Mouse (Mus musculus) cerebellum, adult 2 months (tissue): ENCODE results near the gene Gm49384. TPM values are rescaled to one million over a fixed set of nuclear protein-coding genes. Genes with fewer than 3 reads are reported as not detected.
A peak's percentile ranks its signal among the peaks of the same experiment; 100 is the strongest.

ENCODE experiments used
- DNase-seq, 2 experiments: peaks; one replicate each; pipeline ENCODE4 v3.0.0; 2021
- H3K27ac ChIP-seq: fragments of 200-500 bp; 2 replicates; pipeline ENCODE4 v1.5.1; 2012; ENCODE audit warnings: low read length, control low read depth, inconsistent platforms; ENCODE audit not compliant: insufficient read depth
- H3K27me3 ChIP-seq: fragments of 200-500 bp; 2 replicates; pipeline ENCODE4 v1.6.1; 2012; ENCODE audit warnings: inconsistent platforms, mild to moderate bottlenecking, low read length, moderate library complexity; ENCODE audit not compliant: control insufficient read depth, insufficient read depth
- H3K4me1 ChIP-seq: fragments of 200-500 bp; 2 replicates; pipeline ENCODE4 v1.6.1; 2011; ENCODE audit warnings: low read length; ENCODE audit not compliant: control insufficient read depth, insufficient read depth
- H3K4me3 ChIP-seq: fragments of 200-500 bp; replicated peaks from 2 replicates; pipeline ENCODE3; 2011; ENCODE audit warnings: mild to moderate bottlenecking, low read depth, low read length, control low read depth; ENCODE audit not compliant: insufficient read depth
- CTCF ChIP-seq: fragments of 200-500 bp; IDR thresholded peaks from 2 replicates; pipeline ENCODE4 v1.5.1; 2011; ENCODE audit warnings: low read depth, mild to moderate bottlenecking, control low read depth, low read length, moderate library complexity, borderline replicate concordance; ENCODE audit not compliant: insufficient read depth
- POLR2A ChIP-seq: fragments of 200-500 bp; IDR thresholded peaks from 2 replicates; pipeline ENCODE4 v1.6.1; 2011; ENCODE audit warnings: low read length, control low read depth, borderline replicate concordance; ENCODE audit not compliant: insufficient read depth
- WGBS: fragments of 180-500 bp; shearing (Covaris S2); methylation state at CpG from one replicate; pipeline ENCODE4 v1.1.7; 2018; 5-methylcytosine and 5-hydroxymethylcytosine counted together
- polyA plus RNA-seq: library from polyadenylated mRNA; depleted of rRNA; stranded (reverse); fragments of >200 nt; gene quantifications from 2 replicates; pipeline ENCODE4 v1.2.3, GENCODE M21; 2012

The Gm49384 gene
- polyA plus RNA-seq, 1 experiment = 4.5 TPM

DNA sequence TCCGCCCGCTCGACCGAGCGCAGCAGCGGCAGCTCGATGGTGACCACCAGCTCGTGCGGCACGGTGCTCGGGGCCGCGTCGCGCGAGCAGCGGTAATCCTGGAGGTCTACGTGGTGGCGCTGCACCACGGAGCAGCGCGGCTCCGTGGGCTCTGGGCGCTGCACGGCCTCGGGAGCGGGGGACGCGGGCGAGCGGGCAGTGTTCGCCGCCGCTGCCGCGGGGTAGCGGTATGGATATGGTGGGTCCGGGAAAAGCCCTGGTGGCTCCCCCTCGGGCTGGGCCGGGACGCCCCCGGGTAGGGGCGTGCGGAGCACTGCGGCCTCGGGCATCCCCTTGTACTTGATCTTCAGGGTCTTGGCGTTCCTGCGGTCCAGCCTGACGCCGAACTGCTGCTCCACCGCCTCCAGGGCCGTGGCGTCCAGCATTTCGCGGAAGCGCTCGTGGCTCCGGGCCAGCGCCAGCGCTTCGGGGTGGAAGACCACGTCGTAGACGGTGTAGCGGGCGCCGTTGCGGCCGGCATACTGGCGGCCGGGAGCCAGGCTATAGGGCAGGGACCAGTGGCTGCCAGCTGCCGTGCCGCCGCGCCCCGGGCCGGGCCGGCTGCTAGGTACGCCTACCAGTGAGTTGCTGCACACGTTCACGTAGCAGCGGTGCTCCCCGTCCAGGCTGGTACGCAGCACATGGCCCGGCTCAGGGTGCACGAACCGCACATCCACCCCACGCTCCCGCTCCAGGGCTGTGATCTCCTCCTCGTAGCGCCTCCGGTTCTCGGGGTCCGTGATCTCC, 6.5 kb downstream of the Gm49384 start:
- H3K4me3 ChIP-seq = peak overlapping the region; percentile 83
- peaks cover 4% of the 10 kb centered on the region; the same call in 1 of the 2 replicates for H3K4me1 ChIP-seq
- peak; percentile 52 to 64 for DNase-seq
- H3K27ac ChIP-seq = peak overlapping the region; percentile 74
- no peaks in the 10 kb centered on the region for H3K27me3 ChIP-seq
- TF ChIP-seq CTCF = no peak
- no peak for TF ChIP-seq POLR2A
- under 1% methylated on average over 94 of the region's 94 CpGs for WGBS

DNA sequence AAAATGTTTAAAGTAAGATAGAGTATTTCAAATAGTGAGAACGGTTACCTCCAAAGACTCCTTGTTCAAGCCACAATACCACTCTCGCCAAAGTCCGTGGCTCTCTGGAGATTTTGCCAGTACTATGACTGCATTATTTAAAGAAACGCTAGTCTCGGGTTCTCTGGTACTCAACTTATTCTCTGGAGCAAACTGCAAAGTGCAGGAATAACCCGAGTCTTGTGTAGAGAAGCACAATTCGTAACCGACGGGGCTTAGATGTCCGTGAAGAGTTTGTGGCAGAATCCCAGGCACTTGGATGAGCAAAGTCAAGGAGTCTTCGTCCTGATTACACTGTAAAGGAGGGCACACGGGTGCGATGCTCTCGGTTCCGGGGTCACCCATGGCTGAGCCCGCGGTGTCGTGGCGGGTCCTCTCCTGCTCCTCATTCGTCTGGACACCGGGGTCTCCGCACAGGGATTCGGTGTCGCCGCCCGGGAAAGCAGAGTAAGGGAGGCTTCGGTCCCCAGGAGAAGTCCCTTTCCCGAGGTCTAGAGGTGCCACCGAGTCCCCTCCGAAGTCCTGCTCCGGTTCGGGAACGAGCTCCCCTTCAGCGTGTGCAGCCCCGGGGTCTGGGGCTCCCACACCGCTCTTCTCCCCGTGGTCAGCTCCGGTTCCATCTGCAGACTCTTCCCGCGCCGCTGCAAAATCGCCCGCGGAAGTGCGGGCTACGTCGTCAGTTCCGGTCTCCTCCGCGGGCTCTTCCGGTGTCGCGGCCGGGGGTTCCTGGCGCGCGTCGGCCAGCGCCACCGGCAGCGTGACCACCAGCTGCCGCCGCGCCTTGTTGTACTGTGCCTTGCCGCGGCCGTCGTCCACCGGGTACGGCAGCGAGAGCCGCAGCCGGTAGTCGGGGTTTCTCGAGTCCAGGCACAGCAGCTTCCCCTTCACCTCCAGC, 7.4 kb downstream of the Gm49384 start, which contains the start of gene Gm49383:
Gene Gm49383, minus strand, starts transcription at position 661 of the 934 bp plus-strand sequence.
- TF ChIP-seq POLR2A = peak; percentile 72
- TF ChIP-seq CTCF = no peak
- peak within 1 kb of the TSS; percentile 74 for H3K27ac ChIP-seq
- peak; percentile 78 to 81 for DNase-seq
- H3K4me1 ChIP-seq = peaks cover 4% of the 10 kb centered on the region; the same call in 1 of the 2 replicates
- WGBS = under 1% methylated on average over 73 of the region's 75 CpGs
- peak within 1 kb of the TSS; percentile 83 for H3K4me3 ChIP-seq
- H3K27me3 ChIP-seq = no peaks in the 10 kb centered on the region

DNA sequence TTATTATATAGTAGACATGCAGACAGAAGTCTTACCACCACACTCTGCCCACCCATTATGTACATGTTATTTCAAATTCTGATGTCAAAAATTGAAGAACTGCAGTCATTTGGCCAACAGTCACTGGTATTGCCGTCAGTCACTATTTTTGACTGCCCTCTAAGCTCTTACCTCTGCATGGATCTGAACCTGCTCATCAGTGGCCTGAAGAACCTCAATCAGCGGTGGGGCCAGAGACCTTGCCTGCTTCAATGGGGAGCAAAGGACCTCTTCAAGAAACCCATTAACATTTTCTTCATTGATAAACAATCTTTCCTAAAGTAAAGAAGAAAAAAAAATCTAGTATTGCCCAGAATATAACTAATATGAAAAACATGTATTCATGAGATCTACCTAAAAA, 11.4 kb downstream of the Gm49384 start:
- WGBS = 95% methylated on average over 2 of the region's 2 CpGs
- Histone ChIP-seq H3K4me1 (no peaks in the 10 kb centered on the region), H3K27ac (no peak overlapping the region), H3K27me3 (no peaks in the 10 kb centered on the region), H3K4me3 (no peak overlapping the region)
- TF ChIP-seq POLR2A (no peak), CTCF (no peak)
- DNase-seq = no peak

DNA sequence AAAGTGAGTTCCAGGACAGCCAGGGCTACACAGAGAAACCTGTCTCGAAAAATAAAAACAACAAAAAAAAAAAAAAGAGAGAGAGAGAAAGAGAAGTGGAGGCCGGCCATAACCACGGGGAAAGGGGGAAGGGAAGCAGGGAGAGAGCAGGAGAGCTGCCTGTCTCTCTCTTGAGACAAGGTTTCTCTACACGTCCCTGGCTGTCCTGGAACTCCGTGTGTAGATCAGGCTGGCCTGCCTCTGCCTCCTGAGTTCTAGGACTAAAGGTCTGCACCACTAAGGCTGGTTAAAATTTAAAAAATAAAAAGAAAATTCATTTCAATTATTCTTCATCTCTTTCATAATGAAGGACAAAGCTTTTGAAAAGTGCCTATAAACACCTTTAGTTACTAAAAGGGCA, 12.7 kb downstream of the Gm49384 start:
- 96% methylated on average over 5 of the region's 5 CpGs for WGBS
- no peak overlapping the region for H3K4me3 ChIP-seq
- no peaks in the 10 kb centered on the region for H3K27me3 ChIP-seq
- no peak for DNase-seq
- no peak for TF ChIP-seq CTCF
- TF ChIP-seq POLR2A = no peak
- H3K4me1 ChIP-seq = no peaks in the 10 kb centered on the region; the same call in 1 of the 2 replicates
- no peak overlapping the region for H3K27ac ChIP-seq

DNA sequence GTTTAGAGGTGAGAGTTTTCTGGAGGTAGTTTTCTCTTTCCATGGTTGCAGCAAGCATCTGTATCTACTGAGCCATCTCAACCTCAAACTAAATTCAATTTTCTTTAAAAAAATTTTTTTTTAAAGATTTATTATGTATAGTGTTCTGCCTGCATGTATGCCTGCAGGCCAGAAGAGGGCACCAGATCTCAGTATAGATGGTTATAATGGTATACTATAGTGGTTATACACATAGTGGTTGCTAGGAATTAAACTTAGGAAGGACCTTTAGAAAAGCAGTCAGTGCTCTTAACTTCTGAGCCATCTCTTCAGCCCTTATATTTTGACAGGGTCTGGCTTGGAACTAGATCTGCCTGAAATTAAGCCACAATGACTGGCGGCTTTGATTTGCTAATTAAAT, 13.5 kb downstream of the Gm49384 start:
- Histone ChIP-seq H3K27me3 (no peaks in the 10 kb centered on the region), H3K4me1 (peaks cover under 1% of the 10 kb centered on the region; the same call in 1 of the 2 replicates), H3K4me3 (no peak overlapping the region), H3K27ac (no peak overlapping the region)
- no peak for DNase-seq
- WGBS = 19% methylated on average over 1 of the region's 1 CpGs
- TF ChIP-seq CTCF (no peak), POLR2A (no peak)

DNA sequence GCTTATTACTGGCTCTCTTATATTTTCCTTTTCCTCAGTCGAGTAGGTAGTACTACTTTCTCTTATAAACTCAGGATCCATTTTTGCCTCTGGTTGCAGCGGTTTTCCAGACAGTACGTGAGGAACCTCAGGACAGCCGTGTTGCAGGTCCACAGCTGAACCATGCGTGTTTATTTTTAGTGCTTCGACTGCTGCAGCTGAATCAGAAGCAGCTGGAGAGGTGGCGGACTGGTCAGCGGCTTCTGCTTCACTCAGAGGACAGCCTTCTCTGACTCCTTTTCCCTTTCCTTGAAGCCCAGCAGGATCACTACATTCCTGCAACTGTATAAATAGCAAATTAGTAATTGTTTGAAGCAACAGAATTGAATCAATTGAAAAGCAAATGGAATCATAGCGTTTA, 14.0 kb downstream of the Gm49384 start:
- WGBS = 94% methylated on average over 9 of the region's 9 CpGs
- TF ChIP-seq POLR2A (no peak), CTCF (no peak)

DNA sequence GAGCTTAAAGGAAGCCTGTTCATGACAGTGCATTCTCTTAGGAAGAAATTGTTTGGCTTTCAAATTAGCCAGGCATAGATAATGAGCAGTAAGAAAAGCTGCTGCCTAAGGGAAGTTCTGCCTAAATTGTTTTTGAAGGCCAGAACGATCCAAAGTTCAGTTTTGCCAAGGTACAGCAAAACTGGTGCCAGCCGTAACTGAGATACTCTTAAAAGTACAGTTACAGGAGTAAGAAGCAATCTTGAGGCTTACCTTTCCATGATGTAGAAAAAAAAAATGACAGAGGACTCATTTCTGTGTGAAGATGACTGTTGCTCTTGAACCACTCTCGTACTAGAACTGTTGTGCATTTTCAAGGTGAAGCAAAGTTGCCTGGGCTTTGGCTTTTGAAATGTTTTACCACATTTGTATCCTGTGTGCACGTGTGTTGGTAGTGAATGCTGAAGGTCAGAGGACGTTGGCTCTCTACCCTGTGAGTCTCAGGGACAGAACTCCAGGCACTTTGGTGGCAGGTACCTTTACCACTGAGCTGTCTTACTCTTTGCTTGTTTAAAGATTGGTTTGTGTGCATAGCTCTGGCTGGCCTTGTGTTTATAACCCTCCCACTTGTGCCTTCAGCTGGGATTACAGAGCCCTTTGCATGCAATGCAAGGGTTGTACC, 17.1 kb downstream of the Gm49384 start:
- 54% methylated on average over 5 of the region's 5 CpGs for whole genome bisulfite sequencing
- TF ChIP-seq CTCF = no peak
- no peak for TF ChIP-seq POLR2A
- peaks cover 6% of the 10 kb centered on the region; the same call in 1 of the 2 replicates for H3K4me1 ChIP-seq
- DNase-seq = no peak
- H3K4me3 ChIP-seq = no peak overlapping the region
- no peaks in the 10 kb centered on the region for H3K27me3 ChIP-seq
- no peak overlapping the region for H3K27ac ChIP-seq

More for the DNA sequence above, 14.0 kb downstream of the Gm49384 start:
- Histone ChIP-seq H3K27ac (no peak overlapping the region), H3K4me3 (no peak overlapping the region), H3K27me3 (no peaks in the 10 kb centered on the region), H3K4me1 (peaks cover 5% of the 10 kb centered on the region; the same call in 1 of the 2 replicates)
- DNase-seq = no peak
